Mouse (Mus musculus) hindbrain, embryonic 14.5 days (tissue): ENCODE data around the gene Dysf. TPM values are rescaled to one million over a fixed set of nuclear protein-coding genes. Genes with fewer than 3 reads are reported as not detected.

Source experiments
- ATAC-seq: fragments of 200-750 bp; cut with Nextera tagmentation; 2 replicates; pipeline ENCODE4 v1.8.0; 2017; ENCODE audit warnings: moderate number of reproducible peaks, mild to moderate bottlenecking, moderate TSS enrichment, moderate library complexity; ENCODE audit not compliant: low FRiP score
- DNase-seq: peaks from one replicate; pipeline ENCODE4 v3.0.0-alpha.2; 2015; ENCODE audit warnings: low spot score
- H3K27ac ChIP-seq: fragments of 300-500 bp; sonication (generic); 2 replicates; pipeline ENCODE4 v1.5.1; 2014; ENCODE audit warnings: mild to moderate bottlenecking, moderate library complexity
- H3K27me3 ChIP-seq: fragments of 300-500 bp; sonication (generic); 2 replicates; pipeline ENCODE4 v1.6.1; 2014; ENCODE audit warnings: mild to moderate bottlenecking, low read length, mixed read lengths; ENCODE audit not compliant: control insufficient read depth, insufficient read depth
- H3K36me3 ChIP-seq: fragments of 300-500 bp; sonication (generic); replicated peaks from 2 replicates; pipeline ENCODE4 v1.6.1; 2014; ENCODE audit not compliant: control insufficient read depth, insufficient read depth
- H3K4me1 ChIP-seq: fragments of 300-500 bp; sonication (generic); replicated peaks from 2 replicates; pipeline ENCODE4 v1.6.1; 2014; ENCODE audit warnings: antibody characterized with exemption, low read length, mixed read lengths; ENCODE audit not compliant: control insufficient read depth, insufficient read depth
- H3K4me2 ChIP-seq: fragments of 300-500 bp; sonication (generic); replicated peaks from 2 replicates; pipeline ENCODE4 v1.6.1; 2014; ENCODE audit warnings: mild to moderate bottlenecking, moderate library complexity
- H3K4me3 ChIP-seq: fragments of 300-500 bp; sonication (generic); replicated peaks from 2 replicates; pipeline ENCODE4 v1.5.1; 2014; ENCODE audit warnings: mild to moderate bottlenecking, low read length
- H3K9ac ChIP-seq: fragments of 300-500 bp; sonication (generic); 2 replicates; pipeline ENCODE4 v1.6.1; 2014
- H3K9me3 ChIP-seq: fragments of 300-500 bp; sonication (generic); 2 replicates; pipeline ENCODE4 v1.6.1; 2016; ENCODE audit warnings: low read length; ENCODE audit not compliant: control insufficient read depth
- WGBS: fragments of 180-500 bp; shearing (Covaris S2); extraction: QIAGEN DNeasy Blood & Tissue Kit; methylation state at CpG from one replicate; pipeline ENCODE4 v1.1.7; 2014; 5-methylcytosine and 5-hydroxymethylcytosine counted together
- polyA plus RNA-seq: library from polyadenylated mRNA; unstranded; fragments of >200 nt; fragmentation: Nextera tagmentation; extraction: Ambion mirVana; gene quantifications from 2 replicates; pipeline ENCODE4 v1.2.1, GENCODE M21; 2014

Gene Dysf
- polyA plus RNA-seq, 1 experiment from 2014 or later: 3.3 TPM

- no peak overlapping the region for H3K4me2 ChIP-seq
- H3K4me1 ChIP-seq: 0 out of 2 replicates have a peak, but pooled peaks cover 4% of the 10 kb centered on the region
- no peaks in the 10 kb centered on the region for H3K27me3 ChIP-seq
- no peak overlapping the region for H3K9ac ChIP-seq
- 87% methylated on average over 11 of the region's 11 CpGs for WGBS
- no peak for ATAC-seq
- no peaks in the 10 kb centered on the region for H3K36me3 ChIP-seq
- H3K9me3 ChIP-seq: no peaks in the 10 kb centered on the region
- H3K27ac ChIP-seq: no peak overlapping the region
- H3K4me3 ChIP-seq: no peak overlapping the region
- no peak for DNase-seq
These were observed 128.0 kb downstream of the Dysf start for GRCm38 (mm10) chr6:84136345-84136744.

- no peaks in the 10 kb centered on the region for H3K9me3 ChIP-seq
- no peaks in the 10 kb centered on the region for H3K27me3 ChIP-seq
- no peaks in the 10 kb centered on the region for H3K36me3 ChIP-seq
- no peak overlapping the region for H3K27ac ChIP-seq
- WGBS: 81% methylated on average over 14 of the region's 14 CpGs
- no peak overlapping the region for H3K4me2 ChIP-seq
- ATAC-seq (no peak), DNase-seq (no peak)
- no peak overlapping the region for H3K9ac ChIP-seq
- H3K4me3 ChIP-seq: no peak overlapping the region
- H3K4me1 ChIP-seq: 0 out of 2 replicates have a peak, but pooled peaks cover 3% of the 10 kb centered on the region
These were observed 131.5 kb downstream of the Dysf start for GRCm38 (mm10) chr6:84139932-84140331.

- no peak overlapping the region for H3K27ac ChIP-seq
- H3K4me2 ChIP-seq: no peak overlapping the region
- 75% methylated on average over 9 of the region's 9 CpGs for WGBS
- H3K27me3 ChIP-seq: no peaks in the 10 kb centered on the region
- no peak overlapping the region for H3K4me3 ChIP-seq
- H3K9ac ChIP-seq: no peak overlapping the region
- H3K36me3 ChIP-seq: no peaks in the 10 kb centered on the region
- ATAC-seq (no peak), DNase-seq (no peak)
- H3K4me1 ChIP-seq: no peaks in the 10 kb centered on the region
- H3K9me3 ChIP-seq: no peaks in the 10 kb centered on the region
These were observed 134.1 kb downstream of the Dysf start for GRCm38 (mm10) chr6:84142481-84142880.

- no peaks in the 10 kb centered on the region for H3K4me1 ChIP-seq
- ATAC-seq (no peak), DNase-seq (no peak)
- H3K4me3 ChIP-seq: no peak overlapping the region
- 86% methylated on average over 1 of the region's 1 CpGs for WGBS
- no peaks in the 10 kb centered on the region for H3K27me3 ChIP-seq
- no peak overlapping the region for H3K4me2 ChIP-seq
- no peaks in the 10 kb centered on the region for H3K36me3 ChIP-seq
- H3K9ac ChIP-seq: no peak overlapping the region
- no peak overlapping the region for H3K27ac ChIP-seq
- H3K9me3 ChIP-seq: no peaks in the 10 kb centered on the region
These were observed 134.9 kb downstream of the Dysf start for GRCm38 (mm10) chr6:84143328-84143727.

- Histone ChIP-seq H3K4me1 (no peaks in the 10 kb centered on the region), H3K4me3 (no peak overlapping the region), H3K27me3 (no peaks in the 10 kb centered on the region), H3K36me3 (no peaks in the 10 kb centered on the region), H3K9ac (no peak overlapping the region), H3K4me2 (no peak overlapping the region), H3K9me3 (no peaks in the 10 kb centered on the region), H3K27ac (no peak overlapping the region)
- 82% methylated on average over 4 of the region's 4 CpGs for WGBS
- DNase-seq: no peak
- ATAC-seq: no peak
These were observed 136.0 kb downstream of the Dysf start for GRCm38 (mm10) chr6:84144393-84144792.

GRCm38 (mm10) chr6:84147206-84148004 is 139.0 kb downstream of the Dysf start:
- Histone ChIP-seq H3K9ac (no peak overlapping the region), H3K9me3 (no peaks in the 10 kb centered on the region), H3K36me3 (no peaks in the 10 kb centered on the region), H3K27me3 (no peaks in the 10 kb centered on the region), H3K4me3 (no peak overlapping the region), H3K4me2 (no peak overlapping the region), H3K4me1 (no peaks in the 10 kb centered on the region), H3K27ac (no peak overlapping the region)
- 81% methylated on average over 13 of the region's 13 CpGs for WGBS
- DNase-seq (no peak), ATAC-seq (no peak)

GRCm38 (mm10) chr6:84148470-84148869 is 140.1 kb downstream of the Dysf start:
- Histone ChIP-seq H3K9me3 (no peaks in the 10 kb centered on the region), H3K4me1 (no peaks in the 10 kb centered on the region), H3K36me3 (no peaks in the 10 kb centered on the region), H3K4me3 (no peak overlapping the region), H3K27me3 (no peaks in the 10 kb centered on the region), H3K9ac (no peak overlapping the region), H3K4me2 (no peak overlapping the region), H3K27ac (no peak overlapping the region)
- WGBS: 79% methylated on average over 6 of the region's 6 CpGs
- DNase-seq (peak; percentile 65), ATAC-seq (no peak)

GRCm38 (mm10) chr6:84154508-84154907 is 146.1 kb downstream of the Dysf start:
- H3K9ac ChIP-seq: no peak overlapping the region
- ATAC-seq: no peak
- WGBS: 81% methylated on average over 2 of the region's 2 CpGs

GRCm38 (mm10) chr6:84155765-84156164 is 147.4 kb downstream of the Dysf start:
- WGBS: 83% methylated on average over 3 of the region's 3 CpGs
- no peaks in the 10 kb centered on the region for H3K36me3 ChIP-seq
- no peaks in the 10 kb centered on the region for H3K27me3 ChIP-seq
- no peaks in the 10 kb centered on the region for H3K9me3 ChIP-seq
- no peak overlapping the region for H3K9ac ChIP-seq
- H3K4me1 ChIP-seq: no peaks in the 10 kb centered on the region
- no peak overlapping the region for H3K4me2 ChIP-seq
- no peak for DNase-seq
- no peak overlapping the region for H3K27ac ChIP-seq
- ATAC-seq: no peak
- no peak overlapping the region for H3K4me3 ChIP-seq

More at GRCm38 (mm10) chr6:84154508-84154907, 146.1 kb downstream of the Dysf start:
- Histone ChIP-seq H3K36me3 (no peaks in the 10 kb centered on the region), H3K27ac (no peak overlapping the region), H3K4me3 (no peak overlapping the region), H3K27me3 (no peaks in the 10 kb centered on the region), H3K4me2 (no peak overlapping the region), H3K9me3 (no peaks in the 10 kb centered on the region), H3K4me1 (no peaks in the 10 kb centered on the region)
- DNase-seq: no peak
